Mouse (Mus musculus): ENCODE results near the gene Prkab2.

GRCm38 (mm10) chr3:97719116-97719515 is 61.1 kb downstream of the Prkab2 start:
- TF ChIP-seq GATA1 (IDR thresholded peaks at IDR 0.05; ENCODE audit: borderline replicate concordance, low read length) (no peak), FLI1 (IDR thresholded peaks at IDR 0.05; ENCODE audit: low read length) (no peak)

Measured in megakaryocyte, embryonic 14.5 days (primary cell).